Mouse (Mus musculus): ENCODE results near the gene 1700021F05Rik.
A peak's percentile ranks its signal among the peaks of the same experiment; 100 is the strongest.

Gene 1700021F05Rik

GRCm38 (mm10) chr10:43540442-43541152, at the start of gene 1700021F05Rik:
Gene 1700021F05Rik, minus strand, starts transcription at chr10:43540994.
- DNase-seq (ENCODE audit: low spot score in 2 of 2), result peak; percentile 93 to 95

GRCm38 (mm10) chr10:43588470-43589177, 47.8 kb upstream of the 1700021F05Rik start:
- no peak for DNase-seq (ENCODE audit: low spot score in 2 of 2)

GRCm38 (mm10) chr10:43584538-43584937, 43.7 kb upstream of the 1700021F05Rik start:
- DNase-seq (ENCODE audit: low spot score in 2 of 2), result no peak

- no peak for DNase-seq (ENCODE audit: low spot score in 2 of 2)
Measured at GRCm38 (mm10) chr10:43581260-43581659, 40.5 kb upstream of the 1700021F05Rik start.

GRCm38 (mm10) chr10:43580649-43581078, 39.9 kb upstream of the 1700021F05Rik start:
- peak in 1 of 2 experiments; percentile 14 for DNase-seq (ENCODE audit: low spot score in 2 of 2)

GRCm38 (mm10) chr10:43579381-43580261, 38.8 kb upstream of the 1700021F05Rik start:
- DNase-seq (ENCODE audit: low spot score in 2 of 2), result no peak

GRCm38 (mm10) chr10:43578754-43579380, 38.1 kb upstream of the 1700021F05Rik start:
- no peak for DNase-seq (ENCODE audit: low spot score in 2 of 2)

- DNase-seq (ENCODE audit: low spot score in 2 of 2), result peak in 1 of 2 experiments; percentile 33
Measured at GRCm38 (mm10) chr10:43578366-43578753, 37.6 kb upstream of the 1700021F05Rik start.

GRCm38 (mm10) chr10:43577997-43578331, 37.2 kb upstream of the 1700021F05Rik start, which contains the start of gene Cd24a:
Gene Cd24a, plus strand, starts transcription at chr10:43578284.
- DNase-seq (ENCODE audit: low spot score in 2 of 2), result no peak

- DNase-seq (ENCODE audit: low spot score in 2 of 2), result no peak
Measured at GRCm38 (mm10) chr10:43577299-43577996, 36.7 kb upstream of the 1700021F05Rik start.

- peak; percentile 90 to 91 for DNase-seq (ENCODE audit: low spot score in 2 of 2)
Measured at GRCm38 (mm10) chr10:43574956-43575355, 34.2 kb upstream of the 1700021F05Rik start.

GRCm38 (mm10) chr10:43574352-43574751, 33.6 kb upstream of the 1700021F05Rik start:
- DNase-seq (ENCODE audit: low spot score in 2 of 2), result no peak

GRCm38 (mm10) chr10:43561311-43561710, 20.5 kb upstream of the 1700021F05Rik start:
- DNase-seq (ENCODE audit: low spot score in 2 of 2), result no peak

GRCm38 (mm10) chr10:43560765-43561164, 20.0 kb upstream of the 1700021F05Rik start:
- DNase-seq (ENCODE audit: low spot score in 2 of 2), result no peak

- DNase-seq (ENCODE audit: low spot score in 2 of 2), result no peak
Measured at GRCm38 (mm10) chr10:43559313-43559712, 18.5 kb upstream of the 1700021F05Rik start.

- no peak for DNase-seq (ENCODE audit: low spot score in 2 of 2)
Measured at GRCm38 (mm10) chr10:43557630-43558165, 16.9 kb upstream of the 1700021F05Rik start.

GRCm38 (mm10) chr10:43551388-43551787, 10.6 kb upstream of the 1700021F05Rik start:
- no peak for DNase-seq (ENCODE audit: low spot score in 2 of 2)

- no peak for DNase-seq (ENCODE audit: low spot score in 2 of 2)
Measured at GRCm38 (mm10) chr10:43550923-43551322, 10.1 kb upstream of the 1700021F05Rik start.

- DNase-seq (ENCODE audit: low spot score in 2 of 2), result no peak
Measured at GRCm38 (mm10) chr10:43549411-43549810, 8.6 kb upstream of the 1700021F05Rik start.

GRCm38 (mm10) chr10:43541153-43541544, 355 bp upstream of the 1700021F05Rik start:
- DNase-seq (ENCODE audit: low spot score in 2 of 2), result no peak
